Mouse (Mus musculus) gastrocnemius, postnatal 25 days (tissue): ENCODE data around the gene Scgb1b12. TPM values are rescaled to one million over a fixed set of nuclear protein-coding genes. Genes with fewer than 3 reads are reported as not detected.
"Not testable (repeated sequence)": the region's sequence is repeated elsewhere in the genome, so short reads cannot be mapped to it uniquely, and the experiment has no call there.

Experiments
- DNase-seq: peaks from one replicate; pipeline ENCODE4 v3.0.0; 2022
- long read RNA-seq, 2 experiments: library from polyadenylated mRNA; stranded (forward); transcript quantifications; one replicate each; pipeline ENCODE4 v2.0.0; 2021
- total RNA-seq, 2 experiments: library from RNA; stranded (reverse); gene quantifications; 1 replicate in 1 of 2; 2 replicates in 1 of 2; pipeline ENCODE4 v1.2.3; 2021

Gene Scgb1b12
- total RNA-seq = not detected
- long read RNA-seq, experiment 1 = 0 reads
- long read RNA-seq, experiment 2 = 0 reads

DNA sequence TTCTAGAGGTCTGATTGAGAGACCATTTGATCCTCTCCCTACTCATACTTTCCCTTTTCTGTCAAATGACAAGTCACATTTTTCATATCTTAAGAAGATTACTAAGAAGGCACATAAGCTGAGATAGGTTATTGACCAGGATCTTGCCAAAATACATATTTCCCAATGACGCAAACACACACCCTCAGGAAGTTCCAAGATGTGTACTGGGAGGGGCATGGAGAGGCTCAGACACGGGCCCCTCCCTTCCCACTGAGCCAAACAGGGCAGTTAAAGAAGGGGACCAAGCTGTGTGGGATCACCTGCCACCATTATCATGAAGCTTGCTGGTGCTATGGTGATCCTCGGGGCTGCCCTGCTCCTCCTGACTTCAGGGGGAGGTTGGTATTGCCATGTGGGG, at the start of gene Scgb1b12:
TSS of gene Scgb1b12 (plus strand) at position 301 of the 400 bp plus-strand sequence.
- not testable (repeated sequence) for DNase-seq

- DNase-seq = not testable (repeated sequence)
Observed at GRCm38 (mm10) chr7:32327145-32327544, 6.8 kb upstream of the Scgb1b12 start, which contains the start of gene Scgb2b12. TSS of gene Scgb2b12 (minus strand) at chr7:32327245.

Other genes starting within 250 kb of the Scgb1b12 start
- not detected for gene Scgb1b10, start 233.3 kb upstream of the Scgb1b12 start, total RNA-seq
- gene Scgb2b11, start 123.0 kb upstream of the Scgb1b12 start, total RNA-seq = not detected
- gene Scgb1b11, start 111.3 kb upstream of the Scgb1b12 start, total RNA-seq = not detected
- not detected for gene Scgb2b12, start 6.9 kb upstream of the Scgb1b12 start, total RNA-seq
- not detected for gene Scgb1b29, start 107.4 kb downstream of the Scgb1b12 start, total RNA-seq